Mouse (Mus musculus) adrenal gland, postnatal 14 days (tissue): Measurements from ENCODE around the gene Tuba1b. TPM values are rescaled to one million over a fixed set of nuclear protein-coding genes. Genes with fewer than 3 reads are reported as not detected.
"Not testable (repeated sequence)": the region's sequence is repeated elsewhere in the genome, so short reads cannot be mapped to it uniquely, and the experiment has no call there.

Experiments
- DNase-seq: peaks from one replicate; pipeline ENCODE4 v3.0.0; 2021; ENCODE audit warnings: mixed read lengths
- total RNA-seq: library from RNA; stranded (reverse); gene quantifications from 2 replicates; pipeline ENCODE4 v1.2.3, GENCODE M21; 2021

Gene Tuba1b
- total RNA-seq, 1 experiment from 2014 or later: 342 TPM

DNA sequence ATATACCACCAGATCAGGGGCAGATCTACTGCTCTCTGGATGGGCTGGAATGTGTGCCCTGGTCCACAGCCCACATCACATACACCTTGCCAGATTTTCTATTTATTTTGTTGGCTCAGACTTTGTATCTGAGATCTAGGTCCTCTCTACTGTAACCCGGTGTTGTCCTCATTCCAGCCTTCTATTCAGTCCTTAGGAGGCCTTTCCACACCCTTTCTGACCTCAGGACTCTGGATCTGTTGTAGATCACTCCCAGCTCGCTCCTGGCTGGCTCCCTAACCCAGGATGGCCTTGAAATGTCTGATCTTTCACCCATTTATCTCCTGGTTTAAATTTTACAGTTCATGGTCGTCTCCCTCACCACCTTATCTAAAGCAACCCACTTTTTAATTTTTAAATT, 9.7 kb downstream of the Tuba1b start:
- DNase-seq: no peak

DNA sequence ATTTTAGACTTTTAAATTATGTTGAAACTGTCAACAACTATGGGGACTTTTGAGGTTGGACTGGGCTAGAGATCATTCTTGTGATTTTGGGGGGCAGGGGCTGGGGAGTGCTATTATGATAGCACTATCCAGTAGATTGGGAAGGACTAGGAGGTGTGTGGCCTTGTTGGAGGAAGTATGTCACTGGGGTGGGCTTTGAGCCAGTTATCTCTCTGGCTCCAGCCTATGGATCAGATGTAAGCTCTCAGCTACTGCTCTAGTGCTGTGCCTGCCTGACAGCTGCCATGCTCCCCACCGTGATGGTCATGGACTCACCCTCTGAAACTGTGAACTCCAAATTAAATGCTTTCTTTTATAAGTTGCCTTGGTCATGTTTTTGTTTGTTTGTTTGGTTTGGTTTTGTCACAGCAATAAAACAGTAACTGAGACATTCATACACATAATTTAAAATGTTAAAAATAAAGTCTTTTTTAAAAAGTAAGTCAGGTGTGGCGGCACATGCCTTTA, 11.3 kb downstream of the Tuba1b start:
- no peak for DNase-seq

DNA sequence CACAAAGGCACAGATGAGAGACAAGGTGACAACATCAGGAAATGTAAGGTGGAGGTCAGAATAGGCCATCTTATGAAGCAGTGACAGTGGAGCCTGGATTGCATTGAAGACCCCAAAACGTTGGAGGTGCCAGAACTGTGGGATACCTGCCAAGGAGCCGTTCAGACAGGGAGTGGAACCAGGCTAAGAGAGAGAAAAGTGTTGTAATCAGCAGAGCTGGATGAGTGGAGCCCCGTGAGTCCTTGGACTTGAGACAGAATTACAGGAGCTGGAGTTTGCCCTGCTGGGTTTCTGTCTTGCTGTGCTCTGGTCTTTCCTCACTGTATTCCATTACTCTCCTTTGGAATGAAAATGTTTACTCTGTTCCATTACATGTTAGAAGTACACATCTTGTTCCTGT, 11.8 kb downstream of the Tuba1b start:
- DNase-seq: peak; percentile 33

DNA sequence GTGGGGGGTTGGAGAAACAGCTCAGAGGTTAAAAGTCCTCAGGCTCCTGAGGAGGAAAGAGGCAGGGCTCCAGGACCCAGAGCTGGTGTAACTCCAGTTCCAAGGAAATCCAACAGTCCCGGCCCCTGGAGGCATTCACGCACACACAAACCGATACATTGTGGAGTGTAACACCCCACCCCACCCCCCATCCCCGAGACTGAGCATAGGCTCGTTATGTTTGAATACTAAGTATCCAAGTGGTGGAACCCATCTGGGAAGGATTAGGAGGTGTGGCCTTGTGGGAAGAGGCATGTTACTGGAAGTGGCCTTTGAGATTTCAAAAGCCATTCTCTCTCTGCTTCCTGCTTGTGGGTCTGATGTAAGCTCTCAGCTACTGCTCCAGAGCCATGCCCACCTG, 12.9 kb downstream of the Tuba1b start:
- DNase-seq: no peak

DNA sequence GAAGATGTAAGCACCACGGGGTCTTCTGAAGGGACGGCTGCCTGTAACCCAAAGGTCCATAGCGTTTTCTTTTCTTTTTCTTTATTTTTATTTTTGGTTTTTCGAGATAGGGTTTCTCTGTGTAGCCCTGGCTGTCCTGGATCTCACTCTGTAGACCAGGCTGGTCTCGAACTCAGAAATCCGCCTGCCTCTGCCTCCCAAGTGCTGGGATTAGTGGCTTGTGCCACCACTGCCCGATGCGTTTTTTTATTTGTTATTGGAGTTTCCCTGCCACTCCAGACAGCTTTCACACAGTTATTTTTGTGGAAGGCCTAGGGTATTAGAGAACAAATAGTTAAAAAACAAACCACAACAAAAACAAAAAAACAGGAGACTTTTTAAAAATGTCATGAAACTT, 15.9 kb downstream of the Tuba1b start:
- not testable (repeated sequence) for DNase-seq

DNA sequence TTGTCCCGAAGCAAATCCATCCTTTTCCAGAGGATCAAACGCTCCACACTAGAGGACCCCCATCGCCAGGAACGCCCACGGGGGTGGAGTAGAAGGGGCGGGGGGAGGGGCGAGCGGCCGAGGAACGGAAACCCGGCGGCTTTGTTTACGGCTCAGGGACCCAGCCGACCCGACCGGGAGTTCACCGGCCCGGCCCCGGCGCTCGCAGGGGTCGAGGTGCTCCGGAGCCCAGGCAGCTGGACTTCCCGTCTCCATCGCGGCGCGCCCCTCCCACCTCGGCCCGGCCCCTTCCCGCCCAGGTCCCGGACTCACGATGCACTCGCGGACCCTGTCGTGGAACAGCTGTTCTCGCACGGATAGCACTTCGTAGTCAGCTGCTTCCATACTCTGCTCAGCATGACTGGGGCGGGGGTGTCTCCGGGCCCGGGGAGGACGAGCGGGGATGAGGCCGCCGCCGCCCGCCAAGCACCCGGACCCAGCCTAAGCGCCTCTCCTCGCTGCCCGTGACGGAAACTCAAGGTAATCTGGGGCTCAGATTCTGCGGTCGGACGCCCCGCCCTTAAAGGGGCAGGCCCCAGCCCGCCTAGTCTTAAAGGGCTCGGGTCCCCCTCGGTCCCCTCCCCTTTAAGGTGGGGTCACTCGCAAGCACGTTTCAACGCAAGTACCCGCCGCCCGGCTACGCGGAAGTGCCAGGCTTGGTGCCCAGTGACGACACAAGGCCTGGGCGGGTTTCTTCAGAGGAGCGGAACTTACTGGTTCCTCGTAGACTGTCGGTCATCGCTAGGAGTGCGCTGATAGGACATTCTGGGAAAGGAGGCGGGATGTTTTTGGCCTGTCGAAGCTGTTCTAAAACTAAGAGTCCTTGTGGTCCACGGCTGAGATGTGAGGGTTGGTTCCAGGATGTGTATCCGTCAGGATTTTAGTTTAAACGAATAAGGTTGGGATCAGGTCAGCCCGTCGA, 16.5 kb downstream of the Tuba1b start, which contains the start of gene Lmbr1l:
Gene Lmbr1l, minus strand, starts transcription at position 694 of the 961 bp plus-strand sequence.
- DNase-seq: peak; percentile 99

DNA sequence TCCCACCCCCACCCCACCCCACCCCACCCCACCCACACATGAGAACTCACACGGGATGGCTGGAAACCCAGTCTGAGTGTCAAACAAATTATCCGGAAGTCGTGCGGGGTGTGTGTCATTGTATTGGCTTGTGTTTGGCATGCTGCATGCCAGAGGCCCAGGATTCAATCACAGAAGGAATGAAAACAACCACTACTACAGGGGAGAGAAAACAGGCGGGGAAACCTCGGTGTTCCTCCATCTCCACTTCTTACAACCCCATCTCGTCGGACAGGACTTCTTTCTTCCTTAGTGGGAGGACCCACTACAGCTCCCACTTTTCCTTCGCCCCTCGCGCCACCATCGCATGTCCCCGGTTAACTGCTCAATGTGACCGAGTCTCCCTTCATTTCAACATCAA, 17.3 kb downstream of the Tuba1b start:
- peak; percentile 40 for DNase-seq

DNA sequence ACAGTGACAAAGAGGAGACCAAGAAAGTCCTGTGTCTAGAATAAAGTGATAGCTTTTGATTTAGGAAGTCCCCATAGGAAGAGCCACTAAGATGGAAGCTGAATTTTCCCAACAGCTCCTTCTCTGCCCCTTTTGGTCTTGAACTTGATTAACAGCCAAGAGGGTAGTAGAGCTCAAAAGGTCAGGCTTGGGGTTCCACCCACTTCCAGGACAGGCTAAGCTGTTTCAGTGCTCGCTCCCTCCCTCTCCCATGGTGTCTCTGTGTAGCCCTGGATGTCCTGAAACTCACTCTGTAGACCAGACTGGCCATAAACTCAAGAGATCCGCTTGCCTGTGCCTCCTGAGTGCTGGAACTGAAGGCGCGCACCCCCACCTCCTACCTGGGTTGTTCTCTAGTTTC, 18.3 kb downstream of the Tuba1b start:
- DNase-seq: no peak

DNA sequence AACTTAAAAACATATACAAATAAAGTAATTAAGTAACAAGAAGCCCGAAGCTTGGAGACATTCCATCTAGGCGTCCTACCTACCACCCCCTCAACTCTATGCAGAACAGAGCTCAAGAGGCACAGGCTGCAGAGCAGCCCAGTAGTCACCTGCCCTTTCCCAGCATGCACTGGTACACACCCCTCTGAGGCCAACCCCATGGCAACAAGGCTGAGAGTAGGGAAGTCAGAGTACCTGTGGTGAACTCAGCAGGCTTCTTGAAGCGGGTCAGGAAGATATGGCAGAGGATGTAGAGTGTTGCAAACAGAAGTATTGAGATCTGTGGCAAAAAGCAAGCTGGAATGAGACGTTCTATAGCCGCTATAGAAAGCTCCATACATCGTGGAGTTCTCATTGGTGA, 19.5 kb downstream of the Tuba1b start:
- no peak for DNase-seq

DNA sequence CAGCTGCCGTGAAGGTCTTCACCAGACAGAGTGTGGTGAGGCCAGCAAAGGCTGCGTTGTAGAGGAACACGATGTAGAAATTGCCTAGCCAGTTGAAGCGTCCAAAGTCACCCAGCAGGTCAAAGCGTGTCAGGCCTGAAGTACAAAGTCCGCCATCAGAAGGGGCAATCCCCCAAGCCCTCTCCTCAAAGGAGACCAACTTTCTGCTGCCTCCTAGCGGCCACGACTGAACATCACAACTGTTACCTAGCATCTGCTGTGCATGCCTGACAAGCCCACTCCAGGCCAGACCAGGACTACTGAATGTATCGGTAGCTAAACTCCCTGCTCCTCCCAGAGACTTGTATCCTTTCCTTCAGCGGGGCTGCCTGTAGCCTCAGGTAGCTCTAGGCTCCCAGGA, 29.7 kb downstream of the Tuba1b start:
- peak; percentile 52 for DNase-seq

DNA sequence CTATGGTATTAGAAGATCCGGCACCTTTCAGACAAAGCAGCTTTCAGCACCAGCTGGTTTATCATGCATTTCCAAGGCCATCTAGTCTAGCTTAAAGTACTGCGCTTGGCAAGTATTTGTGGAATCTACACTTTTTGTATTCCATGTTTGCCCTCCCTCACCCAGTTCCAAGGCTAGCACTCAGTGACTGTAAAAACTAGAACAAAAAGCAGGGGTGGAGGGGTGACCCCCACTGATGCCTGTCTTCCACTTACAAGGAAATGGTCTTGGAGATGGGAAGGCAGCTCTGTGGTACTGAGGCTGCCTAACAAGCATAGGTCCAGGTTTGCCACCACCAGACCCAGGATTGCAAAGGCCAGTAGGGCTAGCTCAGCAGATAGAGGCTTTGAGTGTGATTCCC, 31.8 kb downstream of the Tuba1b start:
- DNase-seq: no peak

DNA sequence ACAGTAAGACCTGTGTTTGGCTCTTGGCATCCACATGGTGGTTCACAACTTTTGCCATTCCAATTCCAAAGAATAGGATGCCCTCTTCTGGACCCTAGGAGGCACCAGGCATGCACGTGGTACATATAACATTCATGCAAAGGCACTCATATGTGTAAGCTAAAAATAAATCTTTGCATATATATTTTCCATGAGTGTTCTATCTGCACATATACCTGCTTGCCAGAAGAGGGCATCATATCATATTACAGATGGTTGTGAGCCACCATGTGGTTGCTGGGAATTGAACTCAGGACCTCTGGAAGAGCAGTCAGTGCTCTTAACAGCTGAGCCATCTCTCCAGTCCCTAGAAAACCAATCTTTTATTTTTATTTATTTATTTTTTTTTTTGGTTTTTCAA, 32.8 kb downstream of the Tuba1b start:
- no peak for DNase-seq

DNA sequence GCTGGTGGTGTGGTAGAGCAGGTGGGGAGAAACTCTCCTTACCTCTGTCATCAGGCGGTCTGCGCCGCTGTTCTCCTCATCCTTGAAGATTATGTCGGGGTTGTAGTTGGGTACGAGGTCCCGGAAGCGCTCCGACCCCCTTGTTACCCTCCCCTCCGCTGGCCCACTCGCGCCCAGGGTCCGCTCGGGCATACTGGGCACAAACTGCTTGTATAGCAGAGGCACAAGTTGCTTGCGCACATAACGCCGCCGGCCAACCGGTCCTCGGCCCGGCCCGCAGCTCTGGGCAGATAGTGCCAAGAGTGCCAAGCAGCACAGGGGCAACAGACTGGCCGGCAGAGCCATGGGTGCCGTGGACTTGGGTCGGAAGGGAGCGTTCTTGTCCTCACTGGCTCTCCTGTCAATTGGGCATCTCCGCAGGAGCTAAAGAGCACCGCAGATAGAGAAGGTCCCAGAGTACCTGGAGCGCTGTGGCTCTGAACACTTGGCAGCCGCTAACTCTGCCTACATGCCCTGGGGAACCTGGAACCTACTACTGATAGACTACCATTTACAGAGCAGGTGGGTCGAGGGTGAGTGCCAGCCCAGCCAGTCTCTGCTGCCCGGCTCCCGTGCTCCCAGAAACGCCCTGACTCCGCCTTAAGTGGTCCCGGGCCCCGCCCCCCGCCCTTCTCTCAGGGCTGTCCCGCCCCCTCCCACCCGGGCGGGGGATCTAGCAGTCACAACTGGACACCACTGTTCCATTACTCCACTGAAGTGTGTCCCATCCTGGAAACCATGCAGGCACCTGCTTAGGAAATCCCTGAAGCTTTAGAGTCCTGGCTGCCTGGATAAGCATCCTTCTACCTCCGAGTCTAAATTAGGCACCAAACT, 36.2 kb downstream of the Tuba1b start, which contains the start of gene Dhh:
Gene Dhh, minus strand, starts transcription at position 613 of the 873 bp plus-strand sequence.
- peak; percentile 48 for DNase-seq

DNA sequence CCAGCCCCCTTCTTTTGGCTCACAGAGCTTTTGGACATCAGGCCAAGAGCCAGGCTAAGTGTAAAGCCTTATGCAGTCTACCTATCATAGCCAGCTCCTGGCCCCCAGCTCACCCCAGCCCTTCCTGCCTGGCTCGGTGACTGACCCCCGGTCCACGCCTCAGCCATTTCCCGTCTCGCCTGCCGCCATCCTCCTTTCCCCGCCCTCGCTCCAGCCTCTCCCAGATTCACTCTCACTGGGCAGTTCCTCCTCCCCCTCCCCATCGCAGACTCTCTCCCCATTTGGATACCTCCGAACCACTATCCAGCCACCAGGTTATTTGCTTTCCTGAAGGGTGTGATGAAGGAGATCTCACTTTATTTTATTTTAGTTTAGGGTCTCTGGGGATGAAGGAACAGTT, 36.9 kb downstream of the Tuba1b start:
- DNase-seq: peak; percentile 54

DNA sequence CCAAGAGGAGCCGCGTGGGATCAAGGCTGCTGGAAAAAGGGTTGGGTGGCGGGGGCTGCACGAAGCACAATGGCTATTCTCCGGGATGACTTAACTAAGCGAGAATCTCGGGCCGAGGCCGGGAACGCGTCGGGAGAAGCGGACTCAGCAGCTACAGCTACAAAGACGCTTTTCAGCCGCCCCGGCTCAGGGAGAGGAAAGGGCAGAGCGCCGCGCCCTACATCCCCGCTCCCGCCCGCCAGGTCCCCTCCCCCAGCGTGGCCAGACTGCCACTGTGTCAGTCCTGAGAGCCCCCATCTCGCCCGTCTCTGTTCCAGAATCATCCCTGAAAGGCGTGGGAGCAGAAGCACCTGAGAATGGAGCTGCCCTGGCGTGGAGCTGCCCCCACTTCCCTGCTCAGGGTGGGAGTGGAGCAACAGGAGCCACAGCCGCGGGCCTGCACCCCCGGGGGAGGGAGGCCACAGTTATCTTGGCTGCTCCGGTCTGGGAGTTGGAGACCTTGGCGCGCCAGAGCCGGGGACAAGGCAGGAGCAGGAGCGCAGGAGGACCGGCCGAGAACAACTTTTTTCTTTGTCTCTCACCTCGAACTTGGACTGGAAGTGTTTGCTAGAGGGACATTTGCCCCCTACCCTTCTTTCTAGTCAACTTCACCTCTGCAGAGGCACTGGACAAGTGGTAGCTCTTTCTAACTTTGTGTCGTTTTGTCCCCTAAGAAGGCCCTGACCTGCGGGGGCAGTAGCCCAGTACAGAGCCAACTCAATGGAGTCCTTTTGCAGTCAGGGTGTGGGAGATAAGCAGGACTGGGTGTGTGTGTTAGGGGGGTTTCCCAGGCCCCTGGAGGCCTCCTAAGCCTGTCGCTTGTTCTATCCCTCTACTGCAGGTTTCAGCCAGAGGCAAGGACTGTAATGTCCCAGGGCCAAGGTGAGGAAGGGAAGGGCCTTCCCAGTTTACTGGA, 38.5 kb downstream of the Tuba1b start:
- DNase-seq: peak; percentile 83

DNA sequence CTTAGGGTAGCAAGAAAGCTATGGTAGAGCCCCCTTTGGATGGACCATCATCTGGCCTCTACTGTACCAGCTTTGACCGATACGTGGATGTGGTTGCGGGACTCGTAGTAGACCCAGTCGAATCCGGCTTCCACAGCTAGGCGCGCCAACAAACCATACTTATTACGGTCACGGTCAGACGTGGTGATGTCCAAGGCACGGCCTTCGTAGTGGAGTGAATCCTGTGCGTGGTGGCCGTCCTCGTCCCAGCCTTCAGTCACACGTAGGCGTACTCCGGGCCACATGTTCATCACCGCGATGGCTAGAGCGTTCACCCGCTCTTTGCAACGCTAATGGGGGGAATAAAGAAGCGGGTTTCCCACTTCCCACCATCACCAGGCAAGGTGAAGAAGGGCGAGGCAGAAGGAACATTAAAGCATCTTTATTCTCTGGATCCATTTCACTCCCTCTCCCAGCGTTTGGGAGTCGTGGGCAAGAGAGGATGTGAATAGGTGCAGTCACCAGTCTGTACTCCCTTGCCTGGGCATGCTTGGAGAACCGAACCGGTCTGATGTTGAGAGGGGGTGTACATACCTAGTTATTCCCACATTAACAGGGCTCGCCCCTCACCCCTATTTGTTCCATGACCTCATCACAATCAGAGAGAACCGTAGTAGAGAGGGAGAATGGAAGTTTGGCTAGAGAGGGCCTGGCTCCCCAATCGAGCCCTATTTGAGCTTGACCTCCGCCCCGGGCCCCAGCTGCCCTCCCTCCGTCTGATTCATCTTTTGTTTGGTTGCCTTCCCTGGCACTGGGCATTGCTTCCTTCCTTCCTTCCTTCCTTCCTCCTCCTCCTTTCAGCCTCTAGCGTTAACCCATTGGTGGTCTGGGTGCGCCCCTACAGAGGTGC, 39.4 kb downstream of the Tuba1b start:
- peak; percentile 50 for DNase-seq

DNA sequence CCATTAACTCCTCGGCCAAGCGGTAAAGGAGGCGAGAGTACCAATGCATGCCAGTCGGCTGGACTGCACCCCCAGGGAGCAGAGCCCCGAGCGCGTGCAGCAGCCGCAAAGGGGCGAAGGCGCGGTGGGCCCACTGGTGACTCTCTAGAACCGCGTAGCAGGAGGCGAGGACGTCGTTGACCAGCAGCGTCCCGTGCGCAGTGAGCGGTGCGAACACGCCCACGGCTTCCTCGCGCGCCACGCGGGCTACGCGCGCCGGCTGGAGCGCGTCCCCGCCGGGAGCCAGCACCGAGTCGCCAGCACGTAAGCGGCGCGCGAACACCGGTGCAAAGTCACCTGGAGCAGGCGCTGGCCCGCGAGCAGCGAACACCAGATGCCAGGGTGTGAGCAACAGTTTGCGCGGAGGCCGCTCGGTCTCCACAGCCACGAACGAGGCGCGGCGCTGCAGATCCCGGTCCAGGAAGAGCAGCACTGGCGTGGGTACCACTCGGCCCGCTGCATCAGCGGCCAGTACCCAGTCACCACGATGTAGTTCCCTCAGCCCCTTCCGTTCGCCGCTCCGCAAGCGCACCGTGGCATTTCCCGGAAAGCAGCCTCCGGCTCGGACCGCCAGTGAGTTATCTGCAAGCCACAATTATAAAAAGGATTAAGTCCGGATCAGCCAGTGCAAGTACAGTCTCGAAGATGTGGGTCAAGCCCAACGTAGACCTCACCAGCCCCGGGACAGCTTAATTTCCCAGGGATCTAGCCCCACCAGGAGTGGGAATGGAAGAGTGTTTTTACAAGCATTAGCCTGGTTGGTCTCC, 40.2 kb downstream of the Tuba1b start, which contains the start of gene Rhebl1:
Gene Rhebl1, minus strand, starts transcription at position 601 of the 806 bp plus-strand sequence.
- peak; percentile 66 for DNase-seq

DNA sequence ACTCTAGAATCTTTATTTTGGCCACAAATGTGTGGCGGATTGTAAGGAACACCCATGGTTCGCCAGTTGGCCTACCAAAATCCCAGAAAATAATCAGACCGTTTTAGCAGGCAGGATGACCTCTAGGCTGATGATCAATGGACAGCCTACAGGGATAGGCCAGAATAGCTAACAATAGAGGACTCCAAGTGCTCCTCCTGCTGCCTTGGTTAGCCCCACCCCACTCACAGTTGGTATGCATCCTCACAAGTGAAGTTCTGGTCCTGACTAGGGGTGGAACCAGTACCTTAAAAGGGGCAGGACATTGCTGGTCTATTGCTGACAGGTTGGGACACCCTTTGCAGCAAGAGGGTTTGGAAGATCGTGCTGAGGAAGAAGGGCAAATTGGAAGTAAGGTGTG, 41.3 kb downstream of the Tuba1b start:
- no peak for DNase-seq

DNA sequence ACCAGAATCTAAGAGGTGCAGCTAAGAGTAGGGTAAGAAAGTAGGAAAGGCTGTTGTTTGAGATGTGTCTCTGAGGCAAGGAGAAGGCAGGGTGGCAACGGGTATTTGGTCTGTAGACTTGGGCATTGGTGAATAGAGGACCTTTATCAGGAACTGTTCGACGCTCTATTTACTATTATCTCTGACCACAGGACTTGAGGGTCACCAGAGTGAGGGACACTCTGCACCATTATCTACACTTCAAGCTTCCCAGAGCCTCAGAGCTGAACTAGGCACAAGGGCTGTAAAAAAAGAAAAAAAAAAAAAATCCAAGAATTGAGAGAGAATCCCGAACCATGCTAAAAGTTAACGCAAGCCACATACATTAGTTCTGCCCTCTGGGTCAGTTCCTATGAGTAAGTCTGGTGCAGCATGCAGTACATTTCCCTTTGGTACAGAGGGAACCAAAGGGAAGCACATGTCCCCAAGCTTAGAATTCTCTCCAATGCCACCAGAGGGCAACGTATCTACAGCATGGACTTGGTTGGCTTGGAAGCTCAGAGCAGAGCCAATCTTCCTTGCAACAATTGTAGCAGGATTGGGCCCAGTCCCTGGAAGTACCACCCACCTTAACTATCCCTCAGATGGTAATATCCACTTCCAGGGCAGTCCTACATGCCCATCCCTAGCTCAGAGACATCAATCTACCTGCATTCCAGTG, 42.3 kb downstream of the Tuba1b start:
- DNase-seq: peak; percentile 82
